Mouse (Mus musculus) A20 (cell line): ENCODE results near the gene Rnf141.

Experiments used
- DNase-seq: peaks from one replicate; pipeline ENCODE4 v3.0.0-alpha.2; 2011; ENCODE audit warnings: low read depth, low spot score

Gene Rnf141

DNA sequence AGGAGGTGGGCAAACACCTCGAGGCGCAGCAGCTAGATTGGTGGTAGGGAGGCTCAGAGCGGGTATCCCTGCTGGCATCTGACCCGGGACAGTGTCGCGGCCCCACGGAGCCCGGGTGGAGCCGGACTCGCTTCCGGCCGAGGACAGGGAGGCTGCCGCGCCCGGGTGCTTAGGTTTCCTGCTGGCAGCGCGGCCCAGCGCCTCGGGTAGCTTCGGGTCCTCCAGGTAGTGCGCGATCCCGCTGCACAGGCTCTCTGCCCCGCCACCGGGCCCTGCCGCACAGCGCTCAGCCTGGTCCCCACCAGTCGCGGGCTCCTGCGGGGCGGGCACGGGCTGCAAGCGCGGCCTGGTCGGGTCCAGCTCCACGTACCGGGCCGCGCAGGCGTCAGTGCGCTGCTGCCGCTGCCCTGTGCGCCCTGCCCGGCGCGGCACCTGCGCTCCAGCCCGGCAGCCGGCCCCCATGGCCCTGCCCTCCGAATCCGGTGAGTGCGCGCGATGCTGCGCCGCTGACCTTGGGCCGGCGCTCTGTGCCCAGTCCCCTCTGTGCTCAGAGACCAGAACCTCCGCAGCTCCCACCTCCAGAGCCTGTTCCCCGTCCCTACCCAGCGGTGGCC is 75.7 kb downstream of the Rnf141 start:
- DNase-seq, result no peak

DNA sequence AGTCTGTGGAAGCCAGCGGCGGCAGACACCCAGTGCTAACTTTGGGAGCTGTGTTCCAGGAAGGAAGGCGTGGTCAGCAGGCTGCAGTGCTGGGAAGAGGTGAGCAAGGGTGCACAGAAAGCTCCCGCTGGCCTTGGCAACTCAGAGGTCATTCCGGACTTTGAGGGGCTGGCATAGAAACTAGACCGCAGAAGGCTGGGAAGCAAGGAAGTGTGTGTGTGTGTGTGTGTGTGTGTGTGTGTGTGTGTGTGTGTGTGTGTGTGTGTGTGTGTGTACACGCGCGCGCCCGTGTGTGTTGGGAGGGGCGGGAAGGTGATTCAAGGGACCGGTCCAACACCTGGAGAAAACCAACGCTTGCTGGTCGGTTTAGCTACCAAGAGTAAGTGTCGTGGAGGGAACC is 76.3 kb downstream of the Rnf141 start, which contains the start of gene Ampd3:
Gene Ampd3, plus strand, starts transcription at position 206 of the 400 bp plus-strand sequence.
- no peak for DNase-seq

DNA sequence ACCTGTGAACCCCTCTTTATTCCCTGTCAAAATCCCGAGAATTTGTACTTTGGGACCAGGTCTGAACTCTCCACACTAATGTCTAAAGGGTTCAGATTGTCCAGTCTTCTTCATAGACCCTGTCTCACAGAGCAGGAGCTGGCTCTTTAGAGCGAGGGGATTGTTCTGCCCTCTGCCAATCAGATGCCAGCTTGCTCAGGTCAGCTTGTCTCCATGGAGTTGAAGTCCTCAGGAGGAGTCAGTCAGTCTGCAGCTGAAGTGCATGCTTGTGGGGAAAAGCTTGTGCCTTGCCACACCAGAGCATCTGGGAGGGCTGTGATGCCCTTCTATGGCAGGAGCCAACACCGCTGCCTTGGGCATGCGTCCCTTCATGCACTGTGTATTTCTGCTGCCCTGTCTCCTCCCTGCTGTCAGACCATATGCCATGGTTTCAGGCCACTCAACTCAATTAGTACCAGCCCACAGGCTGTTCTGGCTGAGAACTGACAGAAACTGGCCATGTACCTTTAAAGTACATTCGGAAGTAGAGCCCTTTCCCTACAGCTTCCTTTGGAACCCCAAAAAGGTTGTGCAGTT is 81.6 kb downstream of the Rnf141 start:
- DNase-seq, result no peak

DNA sequence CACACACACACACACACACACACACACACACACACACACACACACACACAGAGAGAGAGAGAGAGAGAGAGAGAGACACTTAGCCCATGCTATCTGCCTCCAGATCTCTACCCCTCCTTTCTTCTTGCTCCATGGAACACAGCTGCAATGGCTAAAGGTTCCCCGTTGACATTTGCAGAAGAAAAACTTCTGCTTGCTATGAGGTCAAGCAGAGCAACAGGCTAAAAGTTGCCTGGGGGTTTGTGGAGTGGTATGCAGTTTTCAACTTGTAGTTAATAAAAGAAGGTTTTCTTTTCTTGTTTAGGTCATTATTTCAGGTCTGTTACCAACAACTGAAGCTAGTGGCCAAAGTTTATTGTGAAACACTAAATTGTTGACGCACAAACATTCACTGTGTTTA is 87.8 kb downstream of the Rnf141 start:
- DNase-seq, result peak; percentile 68

DNA sequence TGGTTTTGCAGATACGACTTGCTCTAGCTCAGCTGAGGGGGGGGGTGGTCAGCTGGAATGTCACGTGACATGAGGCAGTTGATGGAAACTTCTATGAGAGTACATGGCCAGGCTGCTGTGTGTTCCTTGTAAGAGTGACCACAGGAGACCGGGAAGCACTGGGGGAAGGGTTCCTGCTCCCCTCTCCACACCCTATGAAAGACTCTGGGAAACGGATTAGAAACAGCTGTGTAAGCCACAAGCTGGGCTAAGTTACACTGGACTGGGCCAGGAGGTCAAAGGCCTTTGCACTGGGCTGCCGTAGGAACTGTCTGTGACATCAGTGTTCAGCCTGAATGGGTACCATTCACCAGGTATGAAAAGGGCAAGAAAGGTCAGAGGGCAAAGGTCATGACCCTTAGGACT is 90.3 kb downstream of the Rnf141 start:
- DNase-seq, result no peak

DNA sequence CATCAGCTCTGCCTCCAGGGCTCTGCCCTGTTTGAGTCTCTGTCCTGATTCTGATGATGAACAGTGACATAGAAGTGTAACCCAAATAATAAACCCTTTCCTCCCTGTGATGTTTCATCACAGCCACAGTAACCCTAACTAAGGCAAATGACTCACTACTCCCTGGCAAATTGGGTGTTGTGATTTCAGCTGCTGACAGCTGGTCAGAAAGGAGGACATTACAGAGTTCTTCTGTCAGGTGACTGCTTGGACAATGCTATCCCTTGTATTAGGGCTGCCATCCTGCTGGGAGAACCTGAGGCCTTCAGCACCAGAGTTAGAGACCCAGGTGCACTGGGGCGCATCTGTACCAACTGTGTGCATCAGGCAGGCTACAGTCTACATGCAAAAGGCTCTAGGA is 90.9 kb downstream of the Rnf141 start:
- DNase-seq, result no peak

DNA sequence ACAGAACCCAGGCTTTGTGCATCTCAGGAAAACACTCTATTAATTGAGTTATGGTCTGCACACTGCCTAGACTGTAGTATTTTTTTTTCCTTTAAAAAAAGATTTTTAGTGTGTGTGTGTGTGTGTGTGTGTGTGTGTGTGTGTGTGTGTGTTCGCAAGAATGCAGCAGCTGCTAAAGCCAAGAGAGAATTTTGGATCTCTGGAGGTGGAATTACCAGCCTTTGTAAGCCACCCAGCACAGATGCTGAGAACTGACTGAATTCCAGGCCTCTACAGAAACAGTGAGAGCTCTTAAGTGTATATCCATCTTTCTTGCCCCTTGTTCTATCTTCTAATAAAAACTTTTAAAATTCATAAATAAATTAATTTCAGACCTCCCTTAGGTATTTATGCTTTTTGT is 92.6 kb downstream of the Rnf141 start:
- DNase-seq, result no peak

DNA sequence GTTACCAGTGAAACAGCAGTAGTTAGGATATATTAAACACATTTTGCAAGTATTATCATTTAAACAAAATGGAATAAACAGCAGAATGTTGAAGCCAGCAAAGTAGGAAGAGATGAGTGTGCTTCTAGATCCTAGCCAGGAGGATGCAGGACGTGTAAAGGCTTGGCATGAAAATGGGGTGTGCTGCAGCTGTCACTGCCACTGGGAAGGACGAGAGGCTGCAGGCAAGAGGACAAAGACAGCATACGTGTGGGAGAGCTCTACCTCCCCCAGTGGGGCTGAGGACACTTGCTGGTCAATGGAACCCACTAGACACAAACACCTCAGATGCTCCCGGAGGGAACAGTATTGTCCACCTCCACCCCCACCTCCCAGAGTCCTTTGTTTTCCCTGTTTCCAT is 93.4 kb downstream of the Rnf141 start:
- DNase-seq, result no peak
